Mouse (Mus musculus): Measurements from ENCODE around the gene Pld3.

Gene Pld3

GRCm38 (mm10) chr7:27486770-27487697 is 66.0 kb downstream of the Pld3 start, which contains the start of gene Sertad1:
TSS of gene Sertad1 (plus strand) at chr7:27486910.
- peak; percentile 100 for DNase-seq (ENCODE audit: low spot score)

GRCm38 (mm10) chr7:27486102-27486769 is 66.8 kb downstream of the Pld3 start:
- no peak for DNase-seq (ENCODE audit: low spot score)

GRCm38 (mm10) chr7:27483860-27484259 is 69.2 kb downstream of the Pld3 start:
- DNase-seq (ENCODE audit: low spot score) = no peak
